Mouse (Mus musculus) induced T-regulatory cell, adult 2 months (primary cell): ENCODE results near the gene Scd2.

Experiments
- DNase-seq: peaks from one replicate; pipeline ENCODE4 v3.0.0-alpha.2; 2012; ENCODE audit warnings: low read depth

The Scd2 gene

GRCm38 (mm10) chr19:44273711-44274110 is 19.8 kb upstream of the Scd2 start:
- DNase-seq = no peak

- no peak for DNase-seq
Measured at GRCm38 (mm10) chr19:44274452-44274851, 19.0 kb upstream of the Scd2 start.

GRCm38 (mm10) chr19:44275418-44275817 is 18.1 kb upstream of the Scd2 start:
- no peak for DNase-seq

- DNase-seq = no peak
Measured at GRCm38 (mm10) chr19:44276861-44277260, 16.6 kb upstream of the Scd2 start.

GRCm38 (mm10) chr19:44277931-44278330 is 15.5 kb upstream of the Scd2 start:
- no peak for DNase-seq

GRCm38 (mm10) chr19:44280755-44281154 is 12.7 kb upstream of the Scd2 start:
- DNase-seq = peak; percentile 76

- DNase-seq = peak; percentile 32
Measured at GRCm38 (mm10) chr19:44281825-44282447, 11.5 kb upstream of the Scd2 start.

- DNase-seq = peak; percentile 85
Measured at GRCm38 (mm10) chr19:44282534-44283156, 10.8 kb upstream of the Scd2 start.

GRCm38 (mm10) chr19:44283157-44284024 is 10.1 kb upstream of the Scd2 start:
- peak; percentile 89 for DNase-seq

GRCm38 (mm10) chr19:44284025-44284695 is 9.3 kb upstream of the Scd2 start:
- peak; percentile 95 for DNase-seq

- DNase-seq = no peak
Measured at GRCm38 (mm10) chr19:44284723-44285122, 8.8 kb upstream of the Scd2 start.

GRCm38 (mm10) chr19:44285554-44285953 is 7.9 kb upstream of the Scd2 start:
- no peak for DNase-seq

- DNase-seq = no peak
Measured at GRCm38 (mm10) chr19:44286109-44286508, 7.4 kb upstream of the Scd2 start.

- DNase-seq = no peak
Measured at GRCm38 (mm10) chr19:44287415-44288110, 5.9 kb upstream of the Scd2 start.

GRCm38 (mm10) chr19:44292083-44292482 is 1.4 kb upstream of the Scd2 start:
- DNase-seq = no peak

- no peak for DNase-seq
Measured at GRCm38 (mm10) chr19:44292483-44292882, 991 bp upstream of the Scd2 start.

GRCm38 (mm10) chr19:44293769-44294551 is 486 bp downstream of the Scd2 start:
- peak; percentile 89 for DNase-seq

GRCm38 (mm10) chr19:44294588-44295041 is 1.1 kb downstream of the Scd2 start:
- DNase-seq = peak; percentile 96

- no peak for DNase-seq
Measured at GRCm38 (mm10) chr19:44295251-44295650, 1.8 kb downstream of the Scd2 start.

- peak; percentile 95 for DNase-seq
Measured at GRCm38 (mm10) chr19:44295741-44296140, 2.3 kb downstream of the Scd2 start.

- no peak for DNase-seq
Measured at GRCm38 (mm10) chr19:44296186-44296585, 2.7 kb downstream of the Scd2 start.
